Mouse (Mus musculus): ENCODE results near the gene Pde11a.

Pde11a gene

DNA sequence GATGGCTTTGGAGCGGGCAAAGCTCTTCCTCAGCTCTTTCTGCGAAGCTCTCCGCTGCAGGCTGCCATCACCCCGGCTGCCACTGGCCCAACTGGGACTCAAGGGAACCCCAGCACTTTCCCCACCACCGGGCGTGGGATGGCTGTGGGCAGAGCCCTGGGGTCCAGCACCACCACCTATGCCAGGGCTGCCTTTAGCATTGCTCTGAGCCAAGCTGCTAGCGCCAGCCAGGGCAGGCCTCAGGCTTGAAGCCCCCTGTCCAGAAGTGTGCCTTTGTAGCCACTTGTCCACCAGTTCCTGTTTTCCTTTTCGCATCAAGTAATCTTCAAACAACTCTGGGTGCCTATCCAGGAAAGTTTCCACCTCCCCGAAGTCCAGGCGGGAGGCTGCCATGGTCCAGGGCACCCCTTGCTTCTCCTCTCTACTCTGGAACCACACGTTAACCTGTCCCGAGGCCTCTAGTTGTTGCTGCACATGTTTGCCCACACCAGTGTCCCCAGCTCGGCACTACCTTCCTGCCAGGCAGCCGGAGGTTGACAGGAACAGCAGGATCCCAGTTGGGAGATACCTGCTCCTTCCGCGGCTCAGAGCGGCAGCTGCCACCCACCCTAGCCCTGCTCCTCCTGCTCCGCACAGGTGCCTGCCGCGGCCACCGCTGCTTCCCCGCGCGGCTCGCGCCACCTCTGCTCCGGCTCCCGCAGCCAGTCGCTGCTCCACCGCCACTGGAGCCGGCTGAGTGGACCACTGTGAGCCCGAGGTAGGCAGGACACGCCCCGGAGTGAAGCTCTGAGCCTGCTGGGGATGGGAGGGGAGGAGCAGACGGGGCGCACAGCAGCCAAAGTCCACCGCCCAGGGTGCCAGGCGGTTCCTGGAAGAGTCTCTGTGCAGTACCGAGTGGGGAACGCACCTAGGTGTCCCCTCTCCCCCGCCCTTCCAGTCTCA, at the start of gene Pde11a:
Pde11a (minus strand) TSS at position 560 of the 942 bp plus-strand sequence.
- no peak for DNase-seq (ENCODE audit: low read depth, low spot score)

DNA sequence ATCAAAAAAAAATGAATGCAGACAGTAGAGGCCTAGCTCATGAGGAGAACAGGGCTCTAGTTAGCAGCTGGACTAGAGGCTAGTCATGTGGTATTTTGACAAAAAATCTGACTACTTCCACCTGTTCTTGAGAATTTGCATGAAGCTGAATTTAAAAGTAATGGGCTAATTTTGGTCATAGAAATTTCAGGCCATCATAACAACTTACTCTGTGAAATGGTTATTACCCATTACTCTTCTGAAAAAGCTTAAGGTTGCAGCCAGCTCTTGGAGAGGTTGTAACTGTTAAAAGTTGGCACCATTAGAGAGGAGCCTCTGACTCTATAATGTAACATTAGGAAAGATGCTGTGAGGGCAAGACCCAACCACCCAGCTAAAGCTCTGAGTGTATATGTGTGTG, 48.0 kb upstream of the Pde11a start:
- no peak for DNase-seq (ENCODE audit: low read depth, low spot score)

GRCm38 (mm10) chr2:76378646-76379045, 40.1 kb upstream of the Pde11a start:
- no peak for DNase-seq (ENCODE audit: low read depth, low spot score)

GRCm38 (mm10) chr2:76374544-76375206, 36.1 kb upstream of the Pde11a start:
- DNase-seq (ENCODE audit: low read depth, low spot score), result no peak

- DNase-seq (ENCODE audit: low read depth, low spot score), result no peak
These were observed 33.7 kb upstream of the Pde11a start for GRCm38 (mm10) chr2:76372244-76372643.

DNA sequence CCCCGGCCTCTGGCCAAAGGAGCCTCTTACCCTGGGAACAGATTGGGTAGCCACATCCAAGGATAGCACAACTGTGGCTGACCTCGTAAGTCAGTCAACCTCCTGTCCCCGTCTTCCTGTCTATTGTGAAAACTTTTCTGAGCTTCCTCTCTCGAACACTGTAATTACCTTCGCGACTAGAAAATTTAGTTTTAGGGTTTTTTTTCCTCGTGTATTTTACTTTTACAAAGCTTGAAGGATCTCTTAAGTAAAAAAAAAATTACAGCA, 32.0 kb upstream of the Pde11a start:
- DNase-seq (ENCODE audit: low read depth, low spot score), result no peak

- peak; percentile 84 for DNase-seq (ENCODE audit: low read depth, low spot score)
These were observed 31.5 kb upstream of the Pde11a start, which contains the start of gene Rbm45 for GRCm38 (mm10) chr2:76369821-76370655. Gene Rbm45 (plus strand): TSS chr2:76369984.

DNA sequence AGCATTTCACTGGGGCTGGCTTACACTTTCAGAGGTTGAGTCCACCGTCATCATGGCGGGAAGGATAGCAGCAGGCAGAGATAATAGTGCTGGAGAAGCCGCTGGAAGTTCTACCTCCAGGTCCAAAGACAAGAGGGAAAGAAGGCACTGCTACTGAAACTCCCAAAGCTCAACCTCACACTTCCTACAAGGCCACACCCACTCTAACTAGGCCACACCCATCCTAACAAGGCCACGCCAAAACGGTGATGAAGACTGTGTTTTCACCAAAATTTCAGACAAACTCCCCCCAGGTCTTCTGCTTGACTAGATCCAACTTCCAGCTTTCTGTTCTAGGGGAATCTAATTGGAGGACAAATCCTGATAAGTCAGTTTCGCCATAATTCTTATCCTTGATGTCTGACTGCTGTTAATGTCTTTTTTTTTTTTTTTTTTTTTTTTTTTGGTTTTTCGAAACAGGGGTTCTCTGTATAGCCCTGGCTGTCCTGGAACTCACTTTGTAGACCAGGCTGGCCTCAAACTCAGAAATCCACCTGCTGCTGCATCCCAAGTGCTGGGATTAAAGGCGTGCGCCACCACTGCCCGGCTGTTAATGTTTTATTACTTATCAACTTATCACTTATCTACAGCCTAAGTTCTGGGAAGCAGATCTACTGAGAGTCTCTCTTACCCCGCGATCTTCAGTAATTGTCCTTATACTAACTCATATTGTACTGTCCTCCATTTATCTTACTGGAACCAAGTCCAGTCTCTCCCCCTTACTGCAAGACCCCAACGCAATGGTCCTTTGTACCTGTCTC, 30.5 kb upstream of the Pde11a start:
- no peak for DNase-seq (ENCODE audit: low read depth, low spot score)

DNA sequence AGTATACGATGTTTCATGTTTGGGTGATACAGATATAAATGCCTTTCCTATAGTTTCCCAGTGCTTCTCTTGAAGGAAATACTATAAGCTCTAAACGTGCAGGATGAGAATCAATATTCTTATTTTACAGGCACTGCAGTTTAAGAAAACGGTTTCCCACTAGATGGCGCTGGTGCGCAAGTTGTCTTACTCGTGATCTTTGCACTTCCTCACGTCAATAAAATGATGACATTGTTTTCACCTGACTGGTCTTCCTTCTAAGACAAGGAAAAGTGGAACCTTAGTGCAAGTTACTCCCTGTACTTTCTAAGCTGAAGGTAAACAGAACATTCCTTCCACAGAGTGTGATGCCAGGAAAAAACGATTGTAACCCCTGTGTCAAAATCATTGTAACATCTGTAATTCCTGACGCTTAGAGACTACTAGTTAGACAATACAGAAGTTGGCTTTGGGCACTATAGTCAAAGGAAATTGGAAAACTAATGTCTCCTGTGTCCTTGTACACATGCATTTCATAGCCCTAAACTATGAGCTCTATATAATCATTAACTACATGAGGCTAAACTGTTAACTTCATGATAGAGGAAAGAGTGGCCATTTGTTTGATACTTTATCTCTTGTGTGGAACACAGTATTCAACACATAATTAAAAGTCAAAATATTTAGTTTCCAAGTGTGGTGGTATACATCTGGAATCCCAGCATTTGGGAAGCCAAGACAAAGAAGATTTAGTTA, 28.8 kb upstream of the Pde11a start:
- DNase-seq (ENCODE audit: low read depth, low spot score), result peak; percentile 68

GRCm38 (mm10) chr2:76365811-76366210, 27.2 kb upstream of the Pde11a start:
- DNase-seq (ENCODE audit: low read depth, low spot score), result no peak

GRCm38 (mm10) chr2:76362111-76362510, 23.5 kb upstream of the Pde11a start:
- no peak for DNase-seq (ENCODE audit: low read depth, low spot score)

- DNase-seq (ENCODE audit: low read depth, low spot score), result no peak
These were observed 21.7 kb upstream of the Pde11a start, which contains the start of gene Cyct for GRCm38 (mm10) chr2:76360226-76360625. Gene Cyct (minus strand): TSS chr2:76360450.

GRCm38 (mm10) chr2:76347839-76348238, 9.3 kb upstream of the Pde11a start:
- DNase-seq (ENCODE audit: low read depth, low spot score), result no peak

DNA sequence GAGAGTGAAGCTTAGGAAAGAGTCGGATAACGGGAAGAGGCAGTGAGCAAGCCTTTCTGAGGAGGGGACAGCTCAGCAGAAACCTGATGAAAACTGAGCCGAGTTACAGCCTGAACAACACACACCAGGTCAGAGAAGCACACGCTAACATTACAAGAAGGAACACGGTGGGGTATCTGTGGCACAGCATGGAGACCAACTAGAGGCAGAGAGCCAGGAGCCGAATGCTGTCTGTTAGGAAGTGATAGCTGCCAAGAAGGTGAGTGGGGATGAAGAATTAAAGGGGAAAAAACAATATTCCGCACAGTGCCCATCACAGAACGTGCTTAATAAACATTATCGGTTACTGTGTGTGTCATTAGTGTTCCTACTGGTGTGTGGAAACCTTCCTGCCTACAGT, 3.6 kb upstream of the Pde11a start:
- no peak for DNase-seq (ENCODE audit: low read depth, low spot score)

DNA sequence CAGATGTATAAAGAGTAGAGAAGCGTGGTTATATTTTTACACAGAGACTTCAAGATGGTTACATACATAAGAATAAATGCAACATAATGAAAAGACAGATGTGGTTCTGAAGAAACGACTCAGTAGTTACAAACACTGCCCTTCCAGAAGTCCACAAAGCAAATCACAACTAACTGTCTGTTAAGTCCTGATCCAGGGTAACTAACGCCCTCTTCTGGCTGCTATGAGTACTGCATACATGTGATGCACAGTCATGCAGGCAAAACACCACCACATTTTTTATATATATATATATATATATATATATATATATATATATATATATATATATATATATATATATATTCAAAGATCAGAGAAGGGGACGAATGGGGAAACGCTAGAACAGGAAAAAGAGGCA, 4.0 kb downstream of the Pde11a start:
- DNase-seq (ENCODE audit: low read depth, low spot score), result no peak

GRCm38 (mm10) chr2:76332161-76332805, 6.3 kb downstream of the Pde11a start:
- DNase-seq (ENCODE audit: low read depth, low spot score), result no peak

GRCm38 (mm10) chr2:76330081-76330480, 8.5 kb downstream of the Pde11a start:
- DNase-seq (ENCODE audit: low read depth, low spot score), result no peak

DNA sequence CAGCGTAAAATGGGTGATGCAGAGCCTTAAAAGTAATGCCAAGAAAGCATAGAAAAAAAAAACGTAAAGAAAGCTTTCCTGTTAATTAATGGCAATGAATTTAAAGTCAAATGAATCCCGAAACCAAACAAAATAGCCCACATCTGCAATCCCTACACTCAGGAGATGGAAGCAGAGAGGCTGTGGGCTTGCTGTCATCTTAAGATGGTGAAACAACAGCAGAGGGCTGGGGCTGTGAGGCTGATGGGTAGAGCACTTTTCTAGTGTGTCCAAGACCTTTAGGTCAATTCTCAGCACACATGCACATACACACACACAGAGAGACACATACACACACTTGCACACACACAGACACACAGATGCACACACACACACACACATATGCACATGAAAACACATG, 12.4 kb downstream of the Pde11a start:
- DNase-seq (ENCODE audit: low read depth, low spot score), result no peak

DNA sequence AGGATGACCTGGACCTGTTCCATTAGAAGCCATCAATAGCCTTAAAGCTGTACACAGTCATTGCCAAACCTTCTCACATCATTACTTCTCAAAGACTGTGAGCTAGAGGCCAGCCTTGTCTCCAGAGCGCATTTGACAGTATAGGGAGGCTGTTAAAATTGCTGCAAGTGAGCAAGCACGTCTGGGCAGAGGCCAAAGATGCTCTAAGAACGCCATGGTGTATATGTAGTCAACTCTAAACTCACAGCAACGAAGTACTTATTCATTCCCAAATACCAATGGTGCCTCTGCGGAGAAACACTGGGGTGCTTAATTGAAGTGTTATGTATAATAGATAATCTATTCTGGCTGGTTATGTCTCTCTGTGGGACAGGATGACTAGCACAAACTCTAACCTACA, 14.1 kb downstream of the Pde11a start:
- DNase-seq (ENCODE audit: low read depth, low spot score), result no peak

Measured in retina, adult 2 months (tissue).